Mouse (Mus musculus): ENCODE results near the gene Tceanc2.

Tceanc2 gene

GRCm38 (mm10) chr4:107177506-107177905, 1.4 kb downstream of the Tceanc2 start:
- DNase-seq, result no peak

- DNase-seq, result peak in 1 of 2 experiments; percentile 27
Observed at GRCm38 (mm10) chr4:107167798-107168197, 11.1 kb downstream of the Tceanc2 start.

- DNase-seq, result no peak
Observed at GRCm38 (mm10) chr4:107166700-107167099, 12.2 kb downstream of the Tceanc2 start.

- peak; percentile 62 to 79 for DNase-seq
Observed at GRCm38 (mm10) chr4:107163756-107164587, 14.9 kb downstream of the Tceanc2 start.

GRCm38 (mm10) chr4:107163341-107163740, 15.6 kb downstream of the Tceanc2 start:
- no peak for DNase-seq

- DNase-seq, result no peak
Observed at GRCm38 (mm10) chr4:107160181-107160580, 18.7 kb downstream of the Tceanc2 start.

GRCm38 (mm10) chr4:107159166-107159773, 19.6 kb downstream of the Tceanc2 start:
- DNase-seq, result no peak

GRCm38 (mm10) chr4:107156983-107157401, 21.9 kb downstream of the Tceanc2 start:
- no peak for DNase-seq

- no peak for DNase-seq
Observed at GRCm38 (mm10) chr4:107152571-107152970, 26.3 kb downstream of the Tceanc2 start.

- DNase-seq, result no peak
Observed at GRCm38 (mm10) chr4:107150991-107151390, 27.9 kb downstream of the Tceanc2 start.

GRCm38 (mm10) chr4:107143511-107143910, 35.4 kb downstream of the Tceanc2 start:
- no peak for DNase-seq

- peak; percentile 24 to 51 for DNase-seq
Observed at GRCm38 (mm10) chr4:107139836-107140631, 38.9 kb downstream of the Tceanc2 start.

GRCm38 (mm10) chr4:107138948-107139835, 39.7 kb downstream of the Tceanc2 start:
- peak in 1 of 2 experiments; percentile 5 for DNase-seq

GRCm38 (mm10) chr4:107136531-107136930, 42.4 kb downstream of the Tceanc2 start:
- no peak for DNase-seq

GRCm38 (mm10) chr4:107135663-107136062, 43.3 kb downstream of the Tceanc2 start:
- DNase-seq, result no peak

- no peak for DNase-seq
Observed at GRCm38 (mm10) chr4:107134891-107135290, 44.0 kb downstream of the Tceanc2 start.

- no peak for DNase-seq
Observed at GRCm38 (mm10) chr4:107130534-107130933, 48.4 kb downstream of the Tceanc2 start.

- DNase-seq, result no peak
Observed at GRCm38 (mm10) chr4:107129373-107129772, 49.5 kb downstream of the Tceanc2 start.

GRCm38 (mm10) chr4:107127901-107128669, 50.8 kb downstream of the Tceanc2 start:
- DNase-seq, result no peak

- no peak for DNase-seq
Observed at GRCm38 (mm10) chr4:107126891-107127524, 51.9 kb downstream of the Tceanc2 start.

GRCm38 (mm10) chr4:107126389-107126788, 52.5 kb downstream of the Tceanc2 start:
- no peak for DNase-seq

Measured in lung, postnatal 4 days (tissue).